Mouse (Mus musculus) kidney, adult 2 months (tissue): ENCODE measurements at regions not wholly inside any gene's neighbourhood (a gene's known extent, or its start where the extent isn't known, plus 50 kb on each side); places are given as distances from the start of the nearest gene placed in this dataset.

Experiments
- CTCF ChIP-seq: fragments of 200-500 bp; conservative IDR thresholded peaks from 2 replicates; pipeline ENCODE4 v1.5.1; 2011; ENCODE audit warnings: low read depth, mild to moderate bottlenecking, control low read depth, low read length, moderate library complexity, mixed read lengths; ENCODE audit not compliant: insufficient read depth, insufficient read length
- POLR2A ChIP-seq: fragments of 200-500 bp; IDR thresholded peaks from one replicate; pipeline ENCODE4 v1.6.1; 2011; ENCODE audit warnings: low read depth, low read length, control low read depth

- TF ChIP-seq CTCF (no peak), POLR2A (no peak)
Observed at GRCm38 (mm10) chr6:52477380-52477779, 162.8 kb downstream of the Hibadh start.
